In genomic region chr2:174660321-174660720, GRCm38 (mm10) we compare ENCODE assay signal across 26 mouse cellular contexts. TPM values are rescaled to one million over a fixed set of nuclear protein-coding genes. Genes with fewer than 3 reads are reported as not detected.
DNase-seq lines count a peak whose midpoint lies in the region; ATAC-seq and TF ChIP-seq lines count a peak whose summit lies in the region.
"Had no signal": no experiment of that assay in that cellular context is flagged by ENCODE, and none has a peak within 500 bp of the region (broad histone marks: within the 10 kb centered on the region; RNA-seq: fewer than 3 reads in every experiment).

No protein-coding gene starts in this region.

- ATAC-seq in intestine, postnatal 0 days, result peak; percentile 97
- peak; percentile 31; the same call in 1 of the 2 replicates for ATAC-seq in liver, embryonic 12.5 days
- no peak for ATAC-seq in forebrain, embryonic 14.5 days
- no peak for ATAC-seq in forebrain, embryonic 13.5 days
- ATAC-seq: activated CD4-positive, CD25-positive, alpha-beta regulatory T cell, adult 4 months; forebrain, embryonic 15.5 days; hindbrain, postnatal 0 days had no signal

- H3K27ac ChIP-seq in intestine, postnatal 0 days (ENCODE audit: low read depth, low read length), result peak overlapping the region; percentile 41; the same call in 1 of the 2 replicates
- no peak overlapping the region for H3K27ac ChIP-seq in liver, embryonic 12.5 days
- peak overlapping the region; percentile 87 for H3K27ac ChIP-seq in small intestine, adult 2 months (ENCODE audit: insufficient read depth, low read depth, low read length)
- H3K27ac ChIP-seq in forebrain, embryonic 14.5 days (ENCODE audit: low read depth, low read length), result no peak overlapping the region
- H3K27ac ChIP-seq in forebrain, embryonic 13.5 days, result no peak overlapping the region
- H3K27ac ChIP-seq: embryonic facial prominence, embryonic 13.5 days; forebrain, embryonic 15.5 days; hindbrain, postnatal 0 days; limb, embryonic 12.5 days; midbrain, embryonic 12.5 days had no signal

- no peaks in the 10 kb centered on the region for H3K9me3 ChIP-seq in intestine, postnatal 0 days (ENCODE audit: control insufficient read depth)
- no peaks in the 10 kb centered on the region for H3K9me3 ChIP-seq in liver, embryonic 12.5 days (replicated peaks)
- H3K9me3 ChIP-seq in forebrain, embryonic 14.5 days (replicated peaks; ENCODE audit: control insufficient read depth, low read length), result no peaks in the 10 kb centered on the region
- H3K9me3 ChIP-seq in forebrain, embryonic 13.5 days (replicated peaks), result no peaks in the 10 kb centered on the region
- H3K9me3 ChIP-seq: embryonic facial prominence, embryonic 13.5 days; forebrain, embryonic 15.5 days; heart, embryonic 12.5 days; limb, embryonic 12.5 days; midbrain, embryonic 12.5 days had no signal

- H3K9ac ChIP-seq in intestine, postnatal 0 days (ENCODE audit: low read depth, low read length), result no peak overlapping the region
- H3K9ac ChIP-seq in liver, embryonic 12.5 days, result no peak overlapping the region
- H3K9ac ChIP-seq in forebrain, embryonic 14.5 days (ENCODE audit: low read length), result no peak overlapping the region
- H3K9ac ChIP-seq in forebrain, embryonic 13.5 days, result no peak overlapping the region
- H3K9ac ChIP-seq: embryonic facial prominence, embryonic 13.5 days; forebrain, embryonic 15.5 days; heart, embryonic 12.5 days; limb, embryonic 12.5 days; lung, embryonic 14.5 days; midbrain, embryonic 12.5 days had no signal

- DNase-seq in adipocyte (ENCODE audit: low spot score), result no peak
- DNase-seq in forebrain, embryonic 14.5 days (ENCODE audit: low spot score), result no peak
- DNase-seq in right cerebral cortex, postnatal 25 days, result no peak
- DNase-seq: adrenal gland, postnatal 10 days; cerebellum, adult 18-20 months; cerebellum, postnatal 14 days; gastrocnemius, postnatal 14 days; heart, adult 18-20 months; heart, postnatal 10 days; kidney, adult 8-10 months; kidney, postnatal 10 days; lung, embryonic 14.5 days had no signal

- no peaks in the 10 kb centered on the region for H3K36me3 ChIP-seq in intestine, postnatal 0 days (ENCODE audit: control insufficient read depth, insufficient read depth)
- H3K36me3 ChIP-seq in liver, embryonic 12.5 days, result no peaks in the 10 kb centered on the region
- H3K36me3 ChIP-seq in small intestine, adult 2 months (ENCODE audit: control insufficient read depth, insufficient read depth, low read length), result no peaks in the 10 kb centered on the region
- no peaks in the 10 kb centered on the region for H3K36me3 ChIP-seq in forebrain, embryonic 14.5 days (ENCODE audit: control insufficient read depth, insufficient read depth, low read length)
- H3K36me3 ChIP-seq in forebrain, embryonic 13.5 days (ENCODE audit: poor library complexity, severe bottlenecking), result no peaks in the 10 kb centered on the region
- H3K36me3 ChIP-seq: embryonic facial prominence, embryonic 13.5 days; forebrain, embryonic 15.5 days; heart, embryonic 12.5 days; limb, embryonic 12.5 days; midbrain, embryonic 12.5 days had no signal

- TF ChIP-seq CTCF in intestine, postnatal 0 days (IDR thresholded peaks at IDR 0.05; ENCODE audit: low read depth), result peak; percentile 18; the same call in 1 of the 2 replicates
- no peak for TF ChIP-seq CTCF in small intestine, adult 2 months (IDR thresholded peaks at IDR 0.05; ENCODE audit: extremely low read depth, insufficient read length, insufficient replicate concordance, low read depth, low read length)

- TF ChIP-seq POLR2A in small intestine, adult 2 months (IDR thresholded peaks at IDR 0.05; ENCODE audit: low read depth, low read length), result no peak

- WGBS in intestine, postnatal 0 days, result 40% methylated on average over 9 of the region's 9 CpGs
- 70% methylated on average over 9 of the region's 9 CpGs for WGBS in liver, embryonic 12.5 days (ENCODE audit: insufficient replicate concordance)
- WGBS in small intestine, adult 2 months, result 31% methylated on average over 9 of the region's 9 CpGs
- 89% methylated on average over 9 of the region's 9 CpGs for whole genome bisulfite sequencing in forebrain, embryonic 14.5 days
- 90% methylated on average over 9 of the region's 9 CpGs for WGBS in forebrain, embryonic 13.5 days

- H3K27me3 ChIP-seq in intestine, postnatal 0 days (replicated peaks; ENCODE audit: control insufficient read depth, insufficient read depth, low read length), result no peaks in the 10 kb centered on the region
- H3K27me3 ChIP-seq in liver, embryonic 12.5 days (replicated peaks), result peaks cover 3% of the 10 kb centered on the region; the same call in 1 of the 2 replicates
- no peaks in the 10 kb centered on the region for H3K27me3 ChIP-seq in small intestine, adult 2 months (ENCODE audit: control insufficient read depth, insufficient read depth, low read length)
- no peaks in the 10 kb centered on the region for H3K27me3 ChIP-seq in forebrain, embryonic 14.5 days (replicated peaks; ENCODE audit: control insufficient read depth, insufficient read depth, low read length)
- H3K27me3 ChIP-seq in forebrain, embryonic 13.5 days, result no peaks in the 10 kb centered on the region
- H3K27me3 ChIP-seq: embryonic facial prominence, embryonic 13.5 days; forebrain, embryonic 15.5 days; heart, embryonic 12.5 days; limb, embryonic 12.5 days; midbrain, embryonic 12.5 days had no signal

- no peak overlapping the region; the same call in 1 of the 2 replicates for H3K4me2 ChIP-seq in intestine, postnatal 0 days (replicated peaks; ENCODE audit: low read depth)
- H3K4me2 ChIP-seq in liver, embryonic 12.5 days, result no peak overlapping the region
- H3K4me2 ChIP-seq in forebrain, embryonic 14.5 days (ENCODE audit: low read length), result no peak overlapping the region
- no peak overlapping the region for H3K4me2 ChIP-seq in forebrain, embryonic 13.5 days
- H3K4me2 ChIP-seq: embryonic facial prominence, embryonic 13.5 days; forebrain, embryonic 15.5 days; heart, embryonic 12.5 days; limb, embryonic 12.5 days; lung, embryonic 14.5 days; midbrain, embryonic 12.5 days had no signal

- H3K4me3 ChIP-seq in intestine, postnatal 0 days (ENCODE audit: low read depth, low read length), result no peak overlapping the region
- H3K4me3 ChIP-seq in liver, embryonic 12.5 days, result no peak overlapping the region
- no peak overlapping the region for H3K4me3 ChIP-seq in small intestine, adult 2 months (ENCODE audit: low read depth, low read length)
- no peak overlapping the region for H3K4me3 ChIP-seq in forebrain, embryonic 14.5 days (ENCODE audit: low read depth, low read length)
- H3K4me3 ChIP-seq in forebrain, embryonic 13.5 days, result no peak overlapping the region
- H3K4me3 ChIP-seq: embryonic facial prominence, embryonic 13.5 days; erythroblast, embryonic 14.5 days; forebrain, embryonic 15.5 days; heart, embryonic 12.5 days; limb, embryonic 12.5 days; midbrain, embryonic 12.5 days had no signal

- peaks cover 6% of the 10 kb centered on the region for H3K4me1 ChIP-seq in intestine, postnatal 0 days (replicated peaks; ENCODE audit: control insufficient read depth, insufficient read depth, low read length)
- H3K4me1 ChIP-seq in liver, embryonic 12.5 days, result no peaks in the 10 kb centered on the region
- H3K4me1 ChIP-seq in small intestine, adult 2 months (ENCODE audit: control insufficient read depth, insufficient read depth, insufficient read length, low read length), result peaks cover 13% of the 10 kb centered on the region; the same call in 1 of the 2 replicates
- no peaks in the 10 kb centered on the region for H3K4me1 ChIP-seq in forebrain, embryonic 14.5 days (ENCODE audit: control insufficient read depth, insufficient read depth, low read length)
- no peaks in the 10 kb centered on the region for H3K4me1 ChIP-seq in forebrain, embryonic 13.5 days
- H3K4me1 ChIP-seq: embryonic facial prominence, embryonic 13.5 days; heart, embryonic 12.5 days; midbrain, embryonic 12.5 days had no signal

RNA-seq across cellular contexts. Expression of gene Zfp831, which starts 17.0 kb away (rescaled TPM):
- not detected in 2 replicates for polyA plus RNA-seq in intestine, postnatal 0 days (2015; fragmentation: Nextera tagmentation; extraction: Ambion mirVana)
- polyA plus RNA-seq in liver, embryonic 12.5 days (2016; fragmentation: Nextera tagmentation; extraction: Ambion mirVana), result 0.01 and 0.06 TPM in 2 replicates
- polyA plus RNA-seq in small intestine, adult 2 months (2012; rRNA removed), result 0.20 and 0.41 TPM in 2 replicates
- not detected in 2 replicates for polyA plus RNA-seq in forebrain, embryonic 14.5 days (2014; fragmentation: Nextera tagmentation; extraction: Ambion mirVana)
- not detected in 2 replicates for polyA plus RNA-seq in forebrain, embryonic 13.5 days (2015; fragmentation: Nextera tagmentation; extraction: Ambion mirVana)
- polyA plus RNA-seq: C2C12; erythroblast, embryonic 14.5 days; forebrain, embryonic 15.5 days; heart, embryonic 12.5 days; hindbrain, embryonic 11.5 days; hindbrain, postnatal 0 days; limb, embryonic 12.5 days; lung, embryonic 14.5 days had no signal

Comparison
In these comparisons a context has a peak if more than half of its experiments do, and no peak if none do; other contexts are left out.
1. ATAC-seq: peak in intestine, postnatal 0 days (single experiment) and liver, embryonic 12.5 days (single experiment); none in forebrain, embryonic 14.5 days (single experiment) and forebrain, embryonic 13.5 days (single experiment).
2. H3K27ac ChIP-seq: peak in intestine, postnatal 0 days (single experiment) and small intestine, adult 2 months (single experiment); none in liver, embryonic 12.5 days (single experiment), forebrain, embryonic 14.5 days (single experiment) and forebrain, embryonic 13.5 days (single experiment).